Mouse (Mus musculus) lung, adult 2 months (tissue): ENCODE results near the gene Irgm2.

Source experiments
- CTCF ChIP-seq: fragments of 200-500 bp; IDR thresholded peaks from 2 replicates; pipeline ENCODE4 v1.5.1; 2011; ENCODE audit warnings: mild to moderate bottlenecking, low read length, control low read depth; ENCODE audit not compliant: insufficient read depth
- POLR2A ChIP-seq: fragments of 200-500 bp; IDR thresholded peaks from 2 replicates; pipeline ENCODE4 v1.6.1; 2011; ENCODE audit warnings: low read depth, mild to moderate bottlenecking, control low read depth, low read length, borderline replicate concordance; ENCODE audit errors: extremely low read depth

GRCm38 (mm10) chr11:58168167-58168915 lies 31.1 kb upstream of the Irgm2 start, which contains the start of gene Gemin5:
- peak; percentile 38; the same call in 1 of the 2 replicates for TF ChIP-seq POLR2A
- TF ChIP-seq CTCF = no peak
